Mouse (Mus musculus): Measurements from ENCODE around the gene Dock9.

DNA sequence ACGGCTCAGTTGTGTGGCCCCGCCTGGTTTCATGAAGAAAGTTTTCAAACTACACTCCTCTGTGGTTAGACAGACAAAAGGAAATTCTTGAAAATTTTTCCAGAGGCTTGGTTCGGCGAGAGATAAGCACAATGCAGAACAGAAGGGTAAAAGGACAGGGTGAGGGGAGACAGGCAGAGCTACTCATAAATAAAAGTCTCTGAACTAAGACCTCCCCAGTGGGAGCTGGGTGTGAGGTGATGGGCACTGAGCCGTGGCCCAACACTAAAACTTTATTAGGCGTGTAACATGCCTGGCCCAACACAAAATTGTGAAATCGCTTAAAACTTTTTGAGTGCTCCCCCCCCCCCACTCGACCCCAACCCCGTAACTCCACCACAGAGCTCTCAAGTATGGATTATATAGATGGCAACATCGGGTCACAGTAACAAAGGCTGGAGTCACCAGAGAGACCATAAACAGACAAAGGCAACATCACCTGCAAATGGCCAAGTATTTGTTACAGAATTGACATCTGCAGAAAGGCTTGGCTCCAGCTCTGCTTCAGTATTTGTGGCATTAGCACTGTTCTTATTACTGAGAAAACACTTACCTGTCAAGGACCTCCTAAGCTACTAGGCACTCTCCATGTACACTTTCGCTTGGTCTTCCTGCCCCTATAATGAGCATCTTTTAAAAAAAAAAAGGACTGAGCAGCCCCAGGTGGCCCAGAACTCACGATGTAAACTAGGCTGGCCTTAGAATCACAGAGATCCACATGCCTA is 138.4 kb downstream of the Dock9 start:
- no peak for TF ChIP-seq MAFK (IDR thresholded peaks at IDR 0.05; ENCODE audit: insufficient replicate concordance, low read length)
- no peak for TF ChIP-seq CTCF (conservative IDR thresholded peaks at IDR 0.05 in 1 of 2, IDR thresholded peaks at IDR 0.05 in 1 of 2; ENCODE audit: low read depth in 2 of 2, low read length in 2 of 2)

Data from CH12.LX (cell line).